ENCODE assay signal across 8 mouse cellular contexts in genomic region chr2:84938249-84938946, GRCm38 (mm10). TPM values are rescaled to one million over a fixed set of nuclear protein-coding genes. Genes with fewer than 3 reads are reported as not detected.
DNase-seq lines count a peak whose midpoint lies in the region; ATAC-seq and TF ChIP-seq lines count a peak whose summit lies in the region.

No protein-coding gene starts in this region.

- 0 out of 2 replicates have a peak, but pooled peaks cover 2% of the 10 kb centered on the region for H3K36me3 ChIP-seq in embryonic facial prominence, embryonic 12.5 days
- peaks cover 16% of the 10 kb centered on the region for H3K36me3 ChIP-seq in intestine, embryonic 14.5 days (ENCODE audit: control insufficient read depth, insufficient read depth, low read length)
- peaks cover 36% of the 10 kb centered on the region for H3K36me3 ChIP-seq in liver, postnatal 0 days (replicated peaks; ENCODE audit: insufficient read depth, low read length)
- H3K36me3 ChIP-seq in splenic B cell, adult 2 months (ENCODE audit: control insufficient read depth, insufficient read depth, low read length, poor library complexity, severe bottlenecking) = no peaks in the 10 kb centered on the region

- H3K4me3 ChIP-seq in embryonic facial prominence, embryonic 12.5 days = 0 out of 2 replicates have a peak overlapping the region, but pooled peaks have one; percentile 15
- peak overlapping the region; percentile 52 for H3K4me3 ChIP-seq in intestine, embryonic 14.5 days (ENCODE audit: low read depth, low read length)
- H3K4me3 ChIP-seq in liver, postnatal 0 days (ENCODE audit: low read depth, low read length) = peak overlapping the region; percentile 71
- H3K4me3 ChIP-seq in layer of hippocampus, adult 2 months = no peak overlapping the region

- no peak for TF ChIP-seq CTCF in liver, postnatal 0 days (IDR thresholded peaks at IDR 0.05; ENCODE audit: low read depth)
- TF ChIP-seq CTCF in layer of hippocampus, adult 2 months (conservative IDR thresholded peaks at IDR 0.05) = no peak

- ATAC-seq in embryonic facial prominence, embryonic 12.5 days (ENCODE audit: insufficient number of reproducible peaks, insufficient read depth, low FRiP score, low TSS enrichment) = no peak
- 0 out of 2 replicates have a peak, but pooled peaks have one; percentile 9 for ATAC-seq in intestine, embryonic 14.5 days (replicated peaks; ENCODE audit: low FRiP score, low TSS enrichment, low read depth)
- peak; percentile 91 for ATAC-seq in liver, postnatal 0 days

- H3K9ac ChIP-seq in embryonic facial prominence, embryonic 12.5 days = no peak overlapping the region
- H3K9ac ChIP-seq in intestine, embryonic 14.5 days (ENCODE audit: low read length) = peak overlapping the region; percentile 66
- H3K9ac ChIP-seq in liver, postnatal 0 days (replicated peaks) = peak overlapping the region; percentile 78

- peaks cover 11% of the 10 kb centered on the region for H3K4me1 ChIP-seq in embryonic facial prominence, embryonic 12.5 days
- peaks cover 12% of the 10 kb centered on the region; the same call in 1 of the 2 replicates for H3K4me1 ChIP-seq in intestine, embryonic 14.5 days (replicated peaks; ENCODE audit: control insufficient read depth, insufficient read depth, low read length)
- H3K4me1 ChIP-seq in liver, postnatal 0 days (ENCODE audit: insufficient read depth) = peaks cover 32% of the 10 kb centered on the region

- 0 out of 2 replicates have a peak, but pooled peaks cover 3% of the 10 kb centered on the region for H3K9me3 ChIP-seq in embryonic facial prominence, embryonic 12.5 days
- H3K9me3 ChIP-seq in intestine, embryonic 14.5 days (ENCODE audit: control insufficient read depth, low read length) = no peaks in the 10 kb centered on the region
- no peaks in the 10 kb centered on the region for H3K9me3 ChIP-seq in liver, postnatal 0 days (ENCODE audit: low read length)

- peak overlapping the region; percentile 26; the same call in 1 of the 2 replicates for H3K27ac ChIP-seq in embryonic facial prominence, embryonic 12.5 days
- no peak overlapping the region; the same call in 1 of the 2 replicates for H3K27ac ChIP-seq in intestine, embryonic 14.5 days (ENCODE audit: low read depth)
- H3K27ac ChIP-seq in liver, postnatal 0 days (ENCODE audit: low read depth) = peak overlapping the region; percentile 100
- H3K27ac ChIP-seq in layer of hippocampus, adult 2 months = no peak overlapping the region

- WGBS in embryonic facial prominence, embryonic 12.5 days = 87% methylated on average over 5 of the region's 5 CpGs
- WGBS in intestine, embryonic 14.5 days = 66% methylated on average over 5 of the region's 5 CpGs
- 23% methylated on average over 5 of the region's 5 CpGs for WGBS in liver, postnatal 0 days (ENCODE audit: insufficient replicate concordance)

- H3K4me2 ChIP-seq in embryonic facial prominence, embryonic 12.5 days (replicated peaks) = peak overlapping the region; percentile 55
- peak overlapping the region; percentile 70 for H3K4me2 ChIP-seq in intestine, embryonic 14.5 days (ENCODE audit: low read length)
- H3K4me2 ChIP-seq in liver, postnatal 0 days (ENCODE audit: low read depth, low read length) = peak overlapping the region; percentile 70

- H3K27me3 ChIP-seq in embryonic facial prominence, embryonic 12.5 days = no peaks in the 10 kb centered on the region
- H3K27me3 ChIP-seq in intestine, embryonic 14.5 days (replicated peaks; ENCODE audit: control insufficient read depth, insufficient read depth, low read length) = no peaks in the 10 kb centered on the region
- no peaks in the 10 kb centered on the region for H3K27me3 ChIP-seq in liver, postnatal 0 days (ENCODE audit: insufficient read depth, low read length)
- no peaks in the 10 kb centered on the region for H3K27me3 ChIP-seq in splenic B cell, adult 2 months (ENCODE audit: control insufficient read depth, insufficient read depth, low read length, poor library complexity, severe bottlenecking)

- peak; percentile 18 for DNase-seq in embryo, embryonic 10 days (ENCODE audit: low spot score)
- DNase-seq in embryo, embryonic 11 days = no peak
- DNase-seq in intestine, embryonic 14.5 days (ENCODE audit: low spot score) = no peak
- DNase-seq in liver, postnatal 0 days = peak; percentile 71
- DNase-seq in splenic B cell, adult 2 months (ENCODE audit: low read depth, low spot score) = peak; percentile 64
- no peak for DNase-seq in thymus, postnatal 25 days
- no peak for DNase-seq in layer of hippocampus, adult 2 months (ENCODE audit: low spot score in 2 of 2)

- TF ChIP-seq EP300 in liver, postnatal 0 days (IDR thresholded peaks at IDR 0.05; ENCODE audit: low read depth) = peak; percentile 98

RNA-seq across cellular contexts. Expression of gene Slc43a3, which starts 2.0 kb away (rescaled TPM):
- polyA plus RNA-seq in embryonic facial prominence, embryonic 12.5 days (2016; fragmentation: Nextera tagmentation; extraction: Ambion mirVana) = 30.4 and 35.9 TPM in 2 replicates
- 46.7 and 54.7 TPM in 2 replicates for polyA plus RNA-seq in intestine, embryonic 14.5 days (2014; fragmentation: Nextera tagmentation; extraction: Ambion mirVana)
- polyA plus RNA-seq in liver, postnatal 0 days (2015; fragmentation: Nextera tagmentation; extraction: Ambion mirVana) = 45.5 and 48.5 TPM in 2 replicates
- total RNA-seq in layer of hippocampus, adult 2 months (2021) = under 1 TPM; 0.61 to 0.84 TPM

RNA-seq across cellular contexts. Expression of gene Prg2, which starts 41.9 kb away (rescaled TPM):
- 0.60 and 0.93 TPM in 2 replicates for polyA plus RNA-seq in embryonic facial prominence, embryonic 12.5 days (2016; fragmentation: Nextera tagmentation; extraction: Ambion mirVana)
- polyA plus RNA-seq in intestine, embryonic 14.5 days (2014; fragmentation: Nextera tagmentation; extraction: Ambion mirVana) = not detected in 2 replicates
- 22.0 and 26.1 TPM in 2 replicates for polyA plus RNA-seq in liver, postnatal 0 days (2015; fragmentation: Nextera tagmentation; extraction: Ambion mirVana)
- not detected for total RNA-seq in layer of hippocampus, adult 2 months (2021)

RNA-seq across cellular contexts. Expression of gene Prg3, which starts 49.6 kb away (rescaled TPM):
- not detected in 2 replicates for polyA plus RNA-seq in embryonic facial prominence, embryonic 12.5 days (2016; fragmentation: Nextera tagmentation; extraction: Ambion mirVana)
- polyA plus RNA-seq in intestine, embryonic 14.5 days (2014; fragmentation: Nextera tagmentation; extraction: Ambion mirVana) = not detected in 2 replicates
- polyA plus RNA-seq in liver, postnatal 0 days (2015; fragmentation: Nextera tagmentation; extraction: Ambion mirVana) = 4.0 and 5.1 TPM in 2 replicates
- total RNA-seq in layer of hippocampus, adult 2 months (2021) = not detected

RNA-seq across cellular contexts. Expression of gene Rtn4rl2, which starts 51.9 kb away (rescaled TPM):
- 5.2 and 5.4 TPM in 2 replicates for polyA plus RNA-seq in embryonic facial prominence, embryonic 12.5 days (2016; fragmentation: Nextera tagmentation; extraction: Ambion mirVana)
- polyA plus RNA-seq in intestine, embryonic 14.5 days (2014; fragmentation: Nextera tagmentation; extraction: Ambion mirVana) = 0.99 and 1.9 TPM in 2 replicates
- polyA plus RNA-seq in liver, postnatal 0 days (2015; fragmentation: Nextera tagmentation; extraction: Ambion mirVana) = 0.14 and 0.31 TPM in 2 replicates
- total RNA-seq in layer of hippocampus, adult 2 months (2021) = 10 to 100 TPM; 85.9 to 88.8 TPM

Comparison
In these comparisons a context has a peak if more than half of its experiments do, and no peak if none do; other contexts are left out.
1. DNase-seq: peak in embryo, embryonic 10 days (single experiment), liver, postnatal 0 days (single experiment) and splenic B cell, adult 2 months (single experiment); none in embryo, embryonic 11 days (single experiment), intestine, embryonic 14.5 days (single experiment), thymus, postnatal 25 days (single experiment) and layer of hippocampus, adult 2 months (0 of 2).
2. H3K27ac ChIP-seq: peak in embryonic facial prominence, embryonic 12.5 days (single experiment) and liver, postnatal 0 days (single experiment); none in intestine, embryonic 14.5 days (single experiment) and layer of hippocampus, adult 2 months (single experiment).
3. RNA of gene Prg2, which starts 41.9 kb away (polyA plus RNA-seq): 22.0 to 26.1 TPM in liver, postnatal 0 days; 0.60 to 0.93 TPM in embryonic facial prominence, embryonic 12.5 days and not detected in intestine, embryonic 14.5 days; every median in the first group is over 10 times any median in the second.
4. Peak in every context shown above with its lines, with median percentiles within 50 percentile points of each other: H3K4me2 ChIP-seq.